In the genomic region with DNA sequence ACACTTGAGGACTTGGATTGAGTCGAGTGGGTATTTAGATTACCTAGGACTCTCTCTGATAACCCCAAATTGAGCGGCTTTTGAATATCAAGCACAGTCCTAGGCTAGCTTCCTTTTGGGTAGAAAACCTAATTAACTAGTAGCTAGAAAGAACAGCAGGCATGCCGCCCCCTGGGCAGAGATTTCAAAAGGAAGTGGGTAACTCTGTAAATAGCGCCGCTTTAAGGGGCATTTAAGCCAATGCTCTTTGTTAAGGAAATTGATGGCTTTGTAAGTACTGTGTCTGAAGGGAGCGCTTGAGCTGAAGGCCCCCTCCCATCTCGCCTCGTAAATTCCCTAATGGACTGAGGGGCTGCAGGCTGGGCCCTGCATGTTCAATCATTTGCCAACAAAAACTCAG, we compare ENCODE assay signal across 12 mouse cellular contexts.
DNase-seq lines count a peak whose midpoint lies in the region; ATAC-seq lines count a peak whose summit lies in the region.
"Had no signal": no experiment of that assay in that cellular context is flagged by ENCODE, and none has a peak within 500 bp of the region (broad histone marks: within the 10 kb centered on the region; RNA-seq: fewer than 3 reads in every experiment).

No protein-coding gene starts in this region.

- no peak overlapping the region for H3K4me3 ChIP-seq in embryonic facial prominence, embryonic 11.5 days (ENCODE audit: low read depth, low read length)
- H3K4me3 ChIP-seq in hindbrain, embryonic 15.5 days, result no peak overlapping the region
- no peak overlapping the region for H3K4me3 ChIP-seq in midbrain, embryonic 15.5 days
- H3K4me3 ChIP-seq: heart, embryonic 13.5 days had no signal

- no peak overlapping the region for H3K27ac ChIP-seq in embryonic facial prominence, embryonic 11.5 days (replicated peaks; ENCODE audit: low read depth, low read length)
- no peak overlapping the region for H3K27ac ChIP-seq in hindbrain, embryonic 15.5 days (replicated peaks)
- no peak overlapping the region for H3K27ac ChIP-seq in midbrain, embryonic 15.5 days
- H3K27ac ChIP-seq: heart, embryonic 13.5 days had no signal

- no peaks in the 10 kb centered on the region for H3K36me3 ChIP-seq in embryonic facial prominence, embryonic 11.5 days (replicated peaks; ENCODE audit: control insufficient read depth, insufficient read depth, low read depth, low read length)
- H3K36me3 ChIP-seq in hindbrain, embryonic 15.5 days, result no peaks in the 10 kb centered on the region
- no peaks in the 10 kb centered on the region for H3K36me3 ChIP-seq in midbrain, embryonic 15.5 days (replicated peaks)
- H3K36me3 ChIP-seq: heart, embryonic 13.5 days had no signal

- 0 out of 2 replicates have a peak, but pooled peaks have one; percentile 65 for ATAC-seq in embryonic facial prominence, embryonic 11.5 days (replicated peaks; ENCODE audit: insufficient number of reproducible peaks, low FRiP score, low TSS enrichment, low read depth)
- no peak for ATAC-seq in hindbrain, embryonic 15.5 days (ENCODE audit: low FRiP score, low read depth)
- peak; percentile 74 for ATAC-seq in midbrain, embryonic 15.5 days (replicated peaks)

- peak; percentile 80 for DNase-seq in ZHBTc4 (ENCODE audit: low read depth, low spot score)
- peak; percentile 51 for DNase-seq in embryonic facial prominence, embryonic 11.5 days (ENCODE audit: low spot score)
- DNase-seq in T-cell, adult 2 months (ENCODE audit: low spot score), result no peak
- DNase-seq in frontal cortex, postnatal 25 days (ENCODE audit: low spot score in 2 of 2), result no peak
- no peak for DNase-seq in urinary bladder, adult 18-20 months (ENCODE audit: low spot score in 2 of 2)
- DNase-seq: adrenal gland, postnatal 14 days; cerebellum, postnatal 25 days; kidney, postnatal 14 days; left cerebral cortex, postnatal 4 days had no signal

- H3K4me1 ChIP-seq in embryonic facial prominence, embryonic 11.5 days (ENCODE audit: control insufficient read depth, insufficient read depth, low read length), result no peaks in the 10 kb centered on the region
- H3K4me1 ChIP-seq in hindbrain, embryonic 15.5 days (replicated peaks), result 0 out of 2 replicates have a peak, but pooled peaks cover 5% of the 10 kb centered on the region
- peaks cover 6% of the 10 kb centered on the region for H3K4me1 ChIP-seq in midbrain, embryonic 15.5 days

- no peak overlapping the region for H3K9ac ChIP-seq in embryonic facial prominence, embryonic 11.5 days (replicated peaks; ENCODE audit: low read length)
- no peak overlapping the region for H3K9ac ChIP-seq in hindbrain, embryonic 15.5 days
- H3K9ac ChIP-seq in midbrain, embryonic 15.5 days, result no peak overlapping the region
- H3K9ac ChIP-seq: heart, embryonic 13.5 days had no signal

- H3K27me3 ChIP-seq in embryonic facial prominence, embryonic 11.5 days (ENCODE audit: control insufficient read depth, insufficient read depth, low read length), result no peaks in the 10 kb centered on the region; the same call in 1 of the 2 replicates
- peaks cover 5% of the 10 kb centered on the region; the same call in 1 of the 2 replicates for H3K27me3 ChIP-seq in hindbrain, embryonic 15.5 days
- peaks cover 11% of the 10 kb centered on the region for H3K27me3 ChIP-seq in midbrain, embryonic 15.5 days (replicated peaks)

- H3K4me2 ChIP-seq in embryonic facial prominence, embryonic 11.5 days (ENCODE audit: low read depth, low read length), result no peak overlapping the region
- peak overlapping the region; percentile 14; the same call in 1 of the 2 replicates for H3K4me2 ChIP-seq in hindbrain, embryonic 15.5 days
- 0 out of 2 replicates have a peak overlapping the region, but pooled peaks have one; percentile 9 for H3K4me2 ChIP-seq in midbrain, embryonic 15.5 days
- H3K4me2 ChIP-seq: heart, embryonic 13.5 days had no signal

- H3K9me3 ChIP-seq in embryonic facial prominence, embryonic 11.5 days (replicated peaks; ENCODE audit: control insufficient read depth, low read length), result no peaks in the 10 kb centered on the region
- no peaks in the 10 kb centered on the region for H3K9me3 ChIP-seq in hindbrain, embryonic 15.5 days
- H3K9me3 ChIP-seq in midbrain, embryonic 15.5 days, result no peaks in the 10 kb centered on the region
- H3K9me3 ChIP-seq: heart, embryonic 13.5 days had no signal

- WGBS in embryonic facial prominence, embryonic 11.5 days, result 8% methylated on average over 8 of the region's 8 CpGs
- WGBS in hindbrain, embryonic 15.5 days, result under 1% methylated on average over 8 of the region's 8 CpGs
- 5% methylated on average over 8 of the region's 8 CpGs for WGBS in midbrain, embryonic 15.5 days

Comparison
In these comparisons a context has a peak if more than half of its experiments do, and no peak if none do; other contexts are left out.
1. DNase-seq: peak in ZHBTc4 (single experiment) and embryonic facial prominence, embryonic 11.5 days (single experiment); none in T-cell, adult 2 months (single experiment), frontal cortex, postnatal 25 days (0 of 2) and urinary bladder, adult 18-20 months (0 of 2).